Mouse (Mus musculus) embryonic stem cell, embryonic (primary cell): ENCODE data around the gene Mrps12.

Experiments
- CTCF ChIA-PET, 4 experiments: fragments of 300-600 bp in 2 of 4; fragments of 350-600 bp in 2 of 4; sonication (Branson Sonifier 250); formaldehyde crosslinking; loops; one replicate each; lab custom pipeline; 2022; ENCODE audit warnings: inconsistent platforms in 2 of 4; lab: Charles Lee
- POLR2A ChIA-PET, 4 experiments: fragments of 300-600 bp in 2 of 4; fragments of 350-600 bp in 2 of 4; sonication (Branson Sonifier 250); formaldehyde crosslinking; loops; one replicate each; lab custom pipeline; 2022; ENCODE audit warnings: antibody characterized with exemption in 4 of 4, inconsistent platforms in 1 of 4; lab: Charles Lee

The Mrps12 gene

GRCm38 (mm10) chr7:28732341-28733142 is 9.1 kb downstream of the Mrps12 start:
- POLR2A ChIA-PET, result interaction anchor here in 3 of 4 experiments (0.5 to 5.2 kb wide), 69 partner anchors 8 to 1225 kb away, joined by 3 to 37 read pairs (median 4); partner anchors contain the start of genes Fbxo17 (in 3 of the 3), Mrps12 (in 3 of the 3), Sars2 (in 3 of the 3) and Med29 (in 2 of the 3)
- CTCF ChIA-PET, result interaction anchor here in 2 of 4 experiments (0.5 to 2.7 kb wide), 9 partner anchors 10 to 233 kb away, joined by 3 to 22 read pairs (median 3); partner anchors contain the start of genes Mrps12 (in 2 of the 2) and Sars2 (in 2 of the 2)

DNA sequence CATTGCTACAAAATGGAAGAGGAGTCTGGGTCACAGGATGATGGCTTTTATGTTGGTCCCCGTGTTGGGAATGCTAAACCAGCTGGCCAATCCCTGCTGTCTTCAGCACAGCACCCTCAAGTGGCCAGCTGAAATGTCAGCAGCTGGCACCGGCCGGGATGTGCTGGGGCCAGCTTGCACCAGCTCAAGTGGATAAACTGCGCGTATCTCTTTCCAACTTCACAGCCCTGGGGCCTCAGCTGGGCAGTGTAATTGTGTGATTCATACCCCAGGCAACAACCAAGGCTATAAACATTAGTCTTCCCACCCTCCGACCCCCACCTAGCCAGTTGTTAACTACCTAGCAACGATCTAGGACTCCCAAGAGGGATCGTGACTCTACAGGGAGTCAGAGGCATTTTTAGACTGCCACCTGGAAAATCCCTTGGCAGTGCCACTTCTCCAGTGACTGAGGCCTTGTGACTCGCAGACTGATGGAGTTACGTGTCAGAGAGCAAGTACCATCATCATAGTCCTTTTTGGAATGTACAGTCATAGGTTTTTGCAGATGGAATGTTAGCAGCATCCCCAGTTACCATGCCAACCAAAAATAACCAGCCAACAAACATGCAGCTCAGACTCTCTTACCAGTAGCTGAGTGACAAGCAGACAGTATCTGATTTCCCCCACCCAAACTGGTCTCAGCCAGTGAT is 13.8 kb downstream of the Mrps12 start:
- ChIA-PET CTCF (interaction anchor here (0.6 to 1.8 kb wide), 19 partner anchors 8 to 1220 kb away, joined by 3 to 10 read pairs (median 4); partner anchors contain the start of genes Fbxo17 (in 1 of the 4), Gmfg (in 1 of the 4), Mrps12 (in 1 of the 4) and Pak4 (in 1 of the 4)), POLR2A (interaction anchor here (0.5 to 2.0 kb wide), 20 partner anchors 9 to 665 kb away, joined by 3 to 11 read pairs (median 3); partner anchors contain the start of genes Mrps12 (in 2 of the 4), Sars2 (in 2 of the 4), Fbxo17 (in 1 of the 4) and Pak4 (in 1 of the 4))

- CTCF ChIA-PET, result interaction anchor here in 1 of 4 experiments (1.4 kb wide), 1 partner anchor 129 kb away, joined by 5 read pairs; the partner anchor contains the start of genes Pak4 and Samd4b
- POLR2A ChIA-PET, result interaction anchor here in 1 of 4 experiments (1.1 to 1.9 kb wide), 3 partner anchors 9 to 51 kb away, joined by 3 to 5 read pairs (median 4); no protein-coding TSS in a partner anchor
Measured at GRCm38 (mm10) chr7:28726600-28726999, 15.0 kb downstream of the Mrps12 start.

GRCm38 (mm10) chr7:28724613-28725012 is 17.0 kb downstream of the Mrps12 start:
- ChIA-PET CTCF (interaction anchor here (0.5 to 1.1 kb wide), 5 partner anchors 14 to 123 kb away, joined by 3 to 4 read pairs (median 4); partner anchors contain the start of genes Mrps12 (in 1 of the 4) and Sars2 (in 1 of the 4)), POLR2A (interaction anchor here in 3 of 4 experiments (0.6 to 2.8 kb wide), 19 partner anchors 8 to 286 kb away, joined by 3 to 10 read pairs (median 3); partner anchors contain the start of genes Eif3k (in 1 of the 3), Fbxo17 (in 1 of the 3), Fbxo27 (in 1 of the 3) and Map4k1 (in 1 of the 3))

DNA sequence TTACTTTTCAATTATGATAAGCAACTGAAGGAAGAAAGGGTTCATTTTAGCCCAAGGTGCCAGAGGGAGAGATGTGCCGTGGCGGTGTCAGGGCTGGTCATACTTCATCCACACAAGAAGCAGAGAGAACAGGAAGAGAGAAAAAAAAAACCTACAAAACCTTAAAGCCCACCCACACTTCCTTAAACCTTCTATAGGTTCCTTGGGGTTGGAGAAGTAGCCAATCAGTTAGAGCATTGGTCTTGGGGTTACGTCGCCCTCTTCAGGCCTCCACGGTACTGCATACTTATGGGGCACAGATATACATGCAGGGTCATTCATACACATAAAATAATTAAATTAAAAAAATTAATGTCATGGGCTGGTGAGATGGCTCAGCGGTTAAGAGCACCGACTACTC is 19.5 kb downstream of the Mrps12 start:
- POLR2A ChIA-PET, result interaction anchor here in 1 of 4 experiments (1.4 kb wide), 2 partner anchors 8 to 21 kb away, joined by 3 read pairs; no protein-coding TSS in a partner anchor
- CTCF ChIA-PET, result no interaction called here

- ChIA-PET POLR2A (interaction anchor here in 2 of 4 experiments (0.8 to 1.6 kb wide), 10 partner anchors 10 to 61 kb away, joined by 3 to 8 read pairs (median 4); partner anchors contain the start of gene Fbxo27 (in 1 of the 2)), CTCF (interaction anchor here in 2 of 4 experiments (0.6 to 1.7 kb wide), 5 partner anchors 10 to 551 kb away, joined by 3 to 7 read pairs (median 4); no protein-coding TSS in a partner anchor)
Measured at GRCm38 (mm10) chr7:28720753-28721537, 20.7 kb downstream of the Mrps12 start.

- POLR2A ChIA-PET, result interaction anchor here in 3 of 4 experiments (0.6 to 5.1 kb wide), 28 partner anchors 8 to 699 kb away, joined by 3 to 44 read pairs (median 4); partner anchors contain the start of genes Fbxo27 (in 1 of the 3), Mrps12 (in 1 of the 3) and Sars2 (in 1 of the 3)
- CTCF ChIA-PET, result interaction anchor here (0.5 to 1.7 kb wide), 8 partner anchors 9 to 151 kb away, joined by 3 to 5 read pairs (median 3); no protein-coding TSS in a partner anchor
Measured at GRCm38 (mm10) chr7:28719650-28720049, 22.0 kb downstream of the Mrps12 start.

GRCm38 (mm10) chr7:28719159-28719558 is 22.5 kb downstream of the Mrps12 start:
- ChIA-PET POLR2A (interaction anchor here in 3 of 4 experiments (0.6 to 5.1 kb wide), 37 partner anchors 8 to 1374 kb away, joined by 3 to 44 read pairs (median 4); partner anchors contain the start of genes Fbxo27 (in 1 of the 3), Mrps12 (in 1 of the 3) and Sars2 (in 1 of the 3)), CTCF (interaction anchor here (0.5 to 1.7 kb wide), 9 partner anchors 8 to 149 kb away, joined by 3 to 5 read pairs (median 3); partner anchors contain the start of genes Mrps12 (in 1 of the 4) and Sars2 (in 1 of the 4))

GRCm38 (mm10) chr7:28717726-28718125 is 23.9 kb downstream of the Mrps12 start:
- ChIA-PET CTCF (interaction anchor here in 3 of 4 experiments (0.6 to 1.6 kb wide), 4 partner anchors 24 to 71 kb away, joined by 3 to 7 read pairs (median 5); partner anchors contain the start of genes Mrps12 (in 2 of the 3) and Sars2 (in 2 of the 3)), POLR2A (interaction anchor here in 3 of 4 experiments (0.5 to 5.9 kb wide), 26 partner anchors 9 to 1480 kb away, joined by 3 to 77 read pairs (median 4); partner anchors contain the start of genes Mrps12 (in 2 of the 3), Sars2 (in 2 of the 3), Acp7 (in 1 of the 3) and Fbxo27 (in 1 of the 3))

DNA sequence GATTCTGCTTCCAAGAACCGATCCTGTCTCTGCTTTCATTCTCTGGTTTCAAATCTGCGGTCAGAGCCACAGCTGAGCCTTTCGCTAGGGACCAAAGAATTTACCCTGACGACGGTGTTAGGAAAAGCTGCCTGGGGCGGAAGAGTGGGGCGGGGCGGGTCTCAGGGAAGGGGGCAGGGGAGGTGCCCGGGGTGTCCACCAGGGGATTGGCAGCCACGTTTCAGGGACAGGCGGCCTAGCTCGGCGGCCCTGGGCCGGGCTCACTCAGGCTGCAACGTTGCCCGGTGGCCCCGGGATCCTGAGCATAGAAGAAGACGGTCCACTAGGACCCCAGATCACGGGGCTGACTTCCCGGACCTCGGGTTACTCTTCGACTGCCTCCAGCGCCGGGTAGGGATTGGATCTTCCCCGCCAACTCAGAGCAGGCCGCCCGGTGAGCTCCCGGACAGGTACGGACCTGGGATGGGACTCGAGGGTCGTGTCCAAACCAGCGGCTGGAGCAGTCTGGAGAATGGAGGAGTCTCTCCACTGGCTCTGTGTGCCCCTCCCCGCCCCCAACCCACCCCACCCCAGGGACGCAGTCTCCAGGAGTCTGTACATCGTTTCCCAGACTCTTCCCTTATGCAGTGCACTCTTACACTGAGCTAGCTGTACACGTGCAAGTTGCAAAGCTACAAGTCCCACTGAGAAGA is 24.9 kb downstream of the Mrps12 start, which contains the start of gene Fbxo17:
Fbxo17 (plus strand) TSS at position 215 of the 692 bp plus-strand sequence.
- ChIA-PET CTCF (interaction anchor here (0.5 to 1.5 kb wide), 11 partner anchors 11 to 501 kb away, joined by 3 to 9 read pairs (median 5); partner anchors contain the start of genes Gmfg (in 1 of the 4) and Sirt2 (in 1 of the 4)), POLR2A (interaction anchor here in 3 of 4 experiments (0.5 to 5.9 kb wide), 53 partner anchors 8 to 598 kb away, joined by 3 to 77 read pairs (median 4); partner anchors contain the start of genes Rps16 (in 3 of the 3), Mrps12 (in 2 of the 3), Pak4 (in 2 of the 3) and Samd4b (in 2 of the 3))

GRCm38 (mm10) chr7:28715598-28715997 is 26.0 kb downstream of the Mrps12 start:
- ChIA-PET POLR2A (interaction anchor here (0.6 to 5.9 kb wide), 26 partner anchors 7 to 1186 kb away, joined by 3 to 77 read pairs (median 6); partner anchors contain the start of genes Fbxo27 (in 1 of the 4), Mrps12 (in 1 of the 4) and Sars2 (in 1 of the 4)), CTCF (interaction anchor here in 2 of 4 experiments (0.6 to 2.1 kb wide), 6 partner anchors 12 to 70 kb away, joined by 3 to 9 read pairs (median 4); partner anchors contain the start of genes Mrps12 (in 1 of the 2) and Sars2 (in 1 of the 2))

- POLR2A ChIA-PET, result interaction anchor here in 3 of 4 experiments (0.5 to 5.9 kb wide), 20 partner anchors 8 to 96 kb away, joined by 3 to 77 read pairs (median 4); partner anchors contain the start of genes Fbxo27 (in 1 of the 3), Mrps12 (in 1 of the 3), Sars2 (in 1 of the 3) and Sirt2 (in 1 of the 3)
- CTCF ChIA-PET, result interaction anchor here in 2 of 4 experiments (0.5 to 2.1 kb wide), 7 partner anchors 14 to 223 kb away, joined by 3 to 6 read pairs (median 3); partner anchors contain the start of genes Mrps12 (in 1 of the 2) and Sars2 (in 1 of the 2)
Measured at GRCm38 (mm10) chr7:28714667-28715066, 27.0 kb downstream of the Mrps12 start.

DNA sequence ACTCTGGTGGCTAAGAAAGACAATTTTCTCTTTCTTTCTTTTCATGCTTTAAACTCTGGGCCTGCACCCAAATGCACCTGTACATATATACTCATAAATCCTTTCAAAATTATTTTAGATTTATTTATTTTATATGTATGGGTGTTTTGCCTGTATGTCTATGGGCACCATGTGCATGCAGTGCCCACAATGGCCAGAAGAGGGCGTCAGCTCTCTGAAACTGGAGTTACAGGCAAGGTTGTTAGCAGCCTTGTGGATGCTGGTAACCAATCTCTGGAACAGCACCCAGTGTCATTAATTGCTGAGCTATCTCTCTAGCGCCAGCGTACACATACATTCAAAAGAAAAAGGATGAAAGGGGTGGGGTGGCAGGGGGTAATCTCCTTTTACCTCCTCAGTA is 30.7 kb downstream of the Mrps12 start:
- CTCF ChIA-PET, result interaction anchor here (0.5 to 1.7 kb wide), 22 partner anchors 9 to 1291 kb away, joined by 3 to 10 read pairs (median 4); partner anchors contain the start of genes Mrps12 (in 2 of the 4), Sars2 (in 2 of the 4), Dll3 (in 1 of the 4) and Eif3k (in 1 of the 4)
- POLR2A ChIA-PET, result interaction anchor here in 2 of 4 experiments (0.6 to 3.0 kb wide), 18 partner anchors 8 to 318 kb away, joined by 3 to 19 read pairs (median 3); partner anchors contain the start of genes Fbxo27 (in 1 of the 2), Med29 (in 1 of the 2), Mrps12 (in 1 of the 2) and Paf1 (in 1 of the 2)

DNA sequence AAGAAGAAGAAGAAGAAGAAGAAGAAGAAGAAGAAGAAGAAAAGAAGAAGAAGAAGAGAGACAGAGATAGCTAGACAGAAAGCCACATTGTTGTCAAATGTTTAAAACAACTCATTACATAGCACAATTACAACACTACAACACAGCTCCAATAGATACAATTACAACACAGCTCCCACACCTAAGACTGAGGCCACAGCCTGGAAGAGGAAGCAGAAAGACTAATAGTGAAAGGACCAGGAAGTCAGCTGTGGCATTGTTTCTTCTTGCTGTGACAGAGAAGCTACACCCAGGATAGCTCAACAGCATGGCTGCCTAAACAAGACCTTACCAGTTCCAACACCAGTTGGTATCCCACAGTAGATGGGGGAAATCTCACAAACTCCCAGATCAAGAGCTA is 32.2 kb downstream of the Mrps12 start:
- ChIA-PET POLR2A (interaction anchor here (0.5 to 4.2 kb wide), 17 partner anchors 8 to 130 kb away, joined by 3 to 44 read pairs (median 4); partner anchors contain the start of genes Fbxo27 (in 2 of the 4), Fbxo17 (in 1 of the 4), Mrps12 (in 1 of the 4) and Sars2 (in 1 of the 4)), CTCF (interaction anchor here in 2 of 4 experiments (0.6 to 0.9 kb wide), 2 partner anchors 10 to 587 kb away, joined by 3 to 4 read pairs; no protein-coding TSS in a partner anchor)
